Mouse (Mus musculus): ENCODE measurements at regions not wholly inside any gene's neighbourhood (a gene's known extent, or its start where the extent isn't known, plus 50 kb on each side); places are given as distances from the start of the nearest gene placed in this dataset.

DNA sequence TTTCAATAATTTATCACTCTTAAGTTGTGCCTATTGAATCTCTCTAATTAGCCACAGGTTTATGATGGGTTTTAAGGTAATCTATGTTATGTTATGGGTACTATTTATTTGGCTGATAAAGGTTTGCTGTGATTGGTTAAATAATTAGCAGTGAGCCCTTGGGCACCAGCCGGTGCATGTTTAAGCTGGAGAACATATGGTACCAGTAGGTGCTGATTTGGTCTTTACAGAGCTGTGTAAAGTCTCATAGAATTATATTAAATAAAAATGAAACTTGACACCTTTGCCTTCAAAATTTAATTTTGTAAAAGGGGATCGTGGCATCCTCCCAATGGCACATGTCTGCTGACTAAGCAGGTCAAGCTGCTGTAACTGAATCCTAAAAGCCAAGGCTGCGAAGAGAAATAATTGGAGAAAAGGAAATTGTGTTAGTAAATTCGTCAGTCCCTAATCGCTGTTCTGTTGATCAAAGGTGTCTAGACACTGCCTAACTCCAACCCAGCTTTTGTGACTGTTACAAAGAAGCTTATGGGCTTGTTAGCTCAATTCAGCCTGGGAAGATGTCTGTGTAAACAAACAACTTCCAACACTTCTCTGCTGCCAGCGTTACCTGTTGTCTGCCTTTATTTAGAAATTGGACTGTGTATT, 2234.6 kb downstream of the 4930444P10Rik start:
- Histone ChIP-seq H3K4me1 (replicated peaks) (peaks cover 22% of the 10 kb centered on the region; the same call in 1 of the 2 replicates), H3K27ac (no peak overlapping the region), H3K4me3 (no peak overlapping the region), H3K36me3 (no peaks in the 10 kb centered on the region), H3K9me3 (no peaks in the 10 kb centered on the region), H3K27me3 (ENCODE audit: insufficient read depth, poor library complexity, severe bottlenecking) (peaks cover 4% of the 10 kb centered on the region; the same call in 1 of the 2 replicates)
- DNase-seq (ENCODE audit: low spot score): no peak
- 66% methylated on average over 6 of the region's 6 CpGs for WGBS

DNA sequence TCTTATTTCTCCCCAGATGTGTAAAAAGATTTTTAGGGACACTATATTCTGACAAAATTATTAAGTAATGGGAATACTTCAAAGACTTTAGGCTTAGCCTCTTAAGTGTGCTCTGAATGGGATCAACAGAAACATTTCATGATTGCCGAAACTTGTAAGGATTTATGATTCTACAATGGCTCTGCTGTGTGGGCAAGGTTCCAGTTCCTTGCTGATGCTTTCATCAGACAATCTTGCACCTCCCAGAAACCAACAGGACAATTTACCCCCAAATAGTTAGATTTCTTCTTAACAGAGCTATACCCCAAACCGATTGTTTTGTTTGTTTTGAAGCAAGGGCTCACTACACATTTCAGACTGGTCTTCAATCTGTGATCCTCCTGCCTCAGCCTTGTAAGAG, 2236.1 kb downstream of the 4930444P10Rik start:
- H3K27me3 ChIP-seq (ENCODE audit: insufficient read depth, poor library complexity, severe bottlenecking): peaks cover 4% of the 10 kb centered on the region; the same call in 1 of the 2 replicates
- no peaks in the 10 kb centered on the region for H3K36me3 ChIP-seq
- no peak for DNase-seq (ENCODE audit: low spot score)
- no peaks in the 10 kb centered on the region for H3K9me3 ChIP-seq
- peaks cover 22% of the 10 kb centered on the region; the same call in 1 of the 2 replicates for H3K4me1 ChIP-seq (replicated peaks)
- no peak overlapping the region for H3K27ac ChIP-seq
- no peak overlapping the region for H3K4me3 ChIP-seq
- WGBS: 87% methylated on average over 2 of the region's 2 CpGs

DNA sequence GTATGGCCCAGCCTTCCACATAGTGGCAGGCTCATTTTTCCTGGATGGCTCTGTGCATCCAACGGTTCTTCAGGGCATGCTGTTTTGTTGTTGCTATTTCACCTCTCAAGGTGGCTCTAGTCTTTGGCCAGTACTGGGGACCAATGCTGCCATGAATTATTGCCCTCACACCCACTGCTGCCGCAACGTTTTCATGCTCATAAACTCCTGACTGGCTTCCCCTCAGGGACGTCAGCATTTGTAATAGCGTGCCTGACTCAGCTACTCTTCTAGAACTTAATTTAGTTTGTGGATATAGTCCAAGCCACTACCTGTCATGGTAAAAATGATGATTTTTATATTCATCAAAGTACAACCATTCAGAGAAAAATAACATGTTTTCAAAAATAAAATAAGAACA, 2242.0 kb downstream of the 4930444P10Rik start:
- Histone ChIP-seq H3K27ac (no peak overlapping the region), H3K9me3 (no peaks in the 10 kb centered on the region), H3K4me3 (no peak overlapping the region), H3K27me3 (ENCODE audit: insufficient read depth, poor library complexity, severe bottlenecking) (no peaks in the 10 kb centered on the region), H3K36me3 (no peaks in the 10 kb centered on the region), H3K4me1 (replicated peaks) (no peaks in the 10 kb centered on the region)
- DNase-seq (ENCODE audit: low spot score): no peak
- WGBS: 90% methylated on average over 5 of the region's 5 CpGs

DNA sequence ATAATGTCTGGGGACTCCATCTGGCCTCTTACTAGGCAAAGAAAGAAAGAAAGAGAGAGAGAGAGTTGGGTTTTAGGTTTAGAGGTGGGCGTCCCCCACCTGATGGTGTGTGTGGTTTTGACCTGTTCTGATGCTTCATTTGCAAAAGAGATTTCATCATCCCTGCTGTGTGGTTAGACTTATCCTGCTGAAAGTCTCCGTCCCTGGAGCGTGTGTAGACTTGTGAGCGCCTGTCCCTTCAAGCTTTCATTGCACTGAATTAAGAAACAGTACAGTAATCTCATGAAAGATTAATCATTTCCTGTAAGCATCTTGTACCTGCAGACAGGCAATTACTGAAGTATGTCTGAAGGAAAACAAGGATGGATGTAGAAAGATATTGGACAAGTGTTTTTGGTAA, 2244.1 kb downstream of the 4930444P10Rik start:
- Histone ChIP-seq H3K36me3 (no peaks in the 10 kb centered on the region), H3K9me3 (no peaks in the 10 kb centered on the region), H3K27me3 (ENCODE audit: insufficient read depth, poor library complexity, severe bottlenecking) (no peaks in the 10 kb centered on the region), H3K4me3 (no peak overlapping the region), H3K4me1 (replicated peaks) (no peaks in the 10 kb centered on the region), H3K27ac (no peak overlapping the region)
- 88% methylated on average over 4 of the region's 4 CpGs for WGBS
- no peak for DNase-seq (ENCODE audit: low spot score)

DNA sequence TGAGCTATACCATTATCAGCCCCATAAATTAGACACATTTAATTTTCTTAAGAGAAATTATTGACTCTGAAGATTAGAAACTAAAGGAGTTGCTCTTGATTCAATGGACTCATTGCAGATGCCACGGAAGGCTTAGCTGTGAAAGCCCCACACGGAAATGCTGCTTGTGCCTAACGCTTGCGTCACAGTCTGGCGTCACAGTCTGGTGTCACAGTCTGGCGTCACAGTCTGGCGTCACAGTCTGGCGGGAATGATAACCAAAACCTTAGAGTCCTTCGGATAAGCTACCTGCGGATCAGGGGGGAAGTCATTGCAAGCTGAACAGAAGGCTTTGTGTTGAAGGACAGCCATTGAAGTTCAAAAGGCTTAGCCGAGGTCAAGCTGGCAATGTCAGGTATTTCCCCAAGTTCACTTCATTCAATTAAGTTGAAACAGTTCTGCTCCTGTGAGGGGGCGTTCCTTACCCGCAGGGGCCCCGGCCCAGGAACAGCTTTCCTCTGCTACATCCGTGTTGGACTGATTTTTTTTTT, 2246.7 kb downstream of the 4930444P10Rik start:
- Histone ChIP-seq H3K9me3 (no peaks in the 10 kb centered on the region), H3K36me3 (no peaks in the 10 kb centered on the region), H3K27ac (no peak overlapping the region), H3K4me1 (replicated peaks) (no peaks in the 10 kb centered on the region), H3K4me3 (no peak overlapping the region), H3K27me3 (ENCODE audit: insufficient read depth, poor library complexity, severe bottlenecking) (no peaks in the 10 kb centered on the region; the same call in 1 of the 2 replicates)
- DNase-seq (ENCODE audit: low spot score): peak; percentile 27
- 72% methylated on average over 15 of the region's 15 CpGs for WGBS

DNA sequence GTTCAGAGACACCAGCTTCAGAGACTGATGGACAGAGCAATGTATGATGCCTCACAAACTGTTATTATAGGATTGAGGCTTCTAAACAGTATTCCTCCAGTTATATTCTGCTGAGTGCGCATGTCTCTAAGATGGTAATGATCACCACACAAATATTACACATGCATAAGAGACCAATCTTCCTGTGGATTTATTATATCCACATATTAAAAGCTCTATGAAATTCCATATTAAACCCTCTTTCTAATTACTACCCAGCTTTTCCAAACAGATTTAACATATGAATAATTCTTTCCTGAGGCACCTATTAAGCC, 2252.9 kb downstream of the 4930444P10Rik start:
- no peak for DNase-seq (ENCODE audit: low spot score)
- H3K9me3 ChIP-seq: no peaks in the 10 kb centered on the region
- 96% methylated on average over 1 of the region's 1 CpGs for WGBS
- peaks cover 11% of the 10 kb centered on the region; the same call in 1 of the 2 replicates for H3K4me1 ChIP-seq (replicated peaks)
- no peak overlapping the region for H3K4me3 ChIP-seq
- H3K27me3 ChIP-seq (ENCODE audit: insufficient read depth, poor library complexity, severe bottlenecking): peaks cover 9% of the 10 kb centered on the region; the same call in 1 of the 2 replicates
- H3K36me3 ChIP-seq: no peaks in the 10 kb centered on the region
- no peak overlapping the region for H3K27ac ChIP-seq

DNA sequence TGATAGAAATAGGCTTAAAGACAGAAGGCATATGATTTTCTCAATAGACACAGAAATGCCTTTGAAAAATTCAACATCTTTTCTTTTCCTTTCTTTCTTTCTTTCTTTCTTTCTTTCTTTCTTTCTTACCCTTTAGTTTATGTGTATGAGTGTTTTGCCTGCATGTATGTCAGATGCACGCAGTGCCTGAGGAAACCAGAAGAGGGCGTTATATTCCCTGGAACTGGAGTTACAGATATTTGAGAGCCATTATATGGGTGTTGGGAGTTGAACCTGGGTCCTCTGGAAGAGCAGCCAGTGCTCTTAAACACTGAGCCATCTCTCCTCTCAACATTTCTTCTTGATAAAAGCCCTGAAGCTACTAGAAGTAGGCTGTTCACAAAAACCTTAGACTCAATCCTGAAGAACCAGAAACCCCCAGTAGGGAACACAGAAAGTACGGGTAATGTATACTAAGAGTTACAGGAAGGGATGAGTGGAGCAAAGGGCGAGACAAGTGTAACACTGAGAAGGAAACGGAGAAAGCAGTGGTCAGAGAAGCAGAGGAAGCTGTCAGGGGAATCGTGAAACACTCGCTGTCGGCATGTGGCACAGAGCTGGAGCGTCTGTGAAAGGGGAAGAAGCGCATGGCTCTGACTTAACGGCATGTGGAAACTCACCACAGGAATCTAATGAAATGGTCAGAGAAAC, 2253.4 kb downstream of the 4930444P10Rik start:
- H3K27ac ChIP-seq: no peak overlapping the region
- no peaks in the 10 kb centered on the region for H3K9me3 ChIP-seq
- peaks cover 9% of the 10 kb centered on the region; the same call in 1 of the 2 replicates for H3K27me3 ChIP-seq (ENCODE audit: insufficient read depth, poor library complexity, severe bottlenecking)
- no peaks in the 10 kb centered on the region for H3K36me3 ChIP-seq
- no peak for DNase-seq (ENCODE audit: low spot score)
- H3K4me1 ChIP-seq (replicated peaks): peaks cover 15% of the 10 kb centered on the region; the same call in 1 of the 2 replicates
- 71% methylated on average over 11 of the region's 11 CpGs for WGBS
- no peak overlapping the region for H3K4me3 ChIP-seq

DNA sequence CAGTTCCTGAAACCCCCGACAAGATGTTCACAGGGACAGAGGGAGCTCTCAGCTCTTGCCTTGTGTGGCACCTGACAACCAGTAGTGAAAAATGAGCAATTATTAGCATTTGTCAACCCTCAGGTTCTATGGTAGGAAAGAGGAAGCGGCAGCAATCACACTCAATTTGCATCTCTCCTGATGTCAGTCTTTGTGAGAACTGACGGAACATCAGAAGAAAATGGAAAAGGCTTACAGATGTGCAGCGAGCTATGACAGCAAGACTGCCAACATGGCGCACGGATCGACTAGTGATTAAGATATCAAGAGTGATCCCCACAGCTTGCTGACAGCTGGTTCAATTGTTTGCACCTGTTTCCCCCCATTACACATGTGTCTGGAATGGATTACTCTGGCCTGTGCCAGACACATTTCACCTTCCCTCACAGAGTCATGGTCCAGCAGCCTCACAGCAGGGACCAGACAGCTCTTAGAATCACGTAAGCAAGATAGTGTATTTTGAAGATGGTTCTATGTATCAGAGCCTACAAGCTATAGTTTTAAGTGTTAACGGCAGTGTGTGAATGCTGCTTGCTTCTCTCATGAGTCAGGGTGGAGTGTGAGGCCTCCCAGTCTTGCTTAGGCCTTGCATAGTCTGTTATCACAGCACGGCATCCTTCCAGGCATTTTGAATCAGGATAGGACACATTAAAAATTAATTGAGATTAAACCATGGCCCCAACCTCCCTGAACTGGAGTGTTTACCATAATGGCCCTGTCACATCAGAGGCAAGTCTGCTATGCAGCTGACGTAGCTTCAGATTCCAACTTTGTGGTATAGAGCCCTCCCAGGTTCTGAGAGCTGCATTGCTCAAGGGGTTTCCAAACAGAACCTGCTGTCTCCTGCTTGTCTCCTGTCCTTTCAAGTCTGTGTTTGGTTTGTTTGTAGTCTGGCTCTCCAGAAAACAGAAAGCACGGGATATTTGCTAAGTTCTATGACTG, 2258.0 kb downstream of the 4930444P10Rik start:
- peak; percentile 47 for DNase-seq (ENCODE audit: low spot score)
- H3K4me1 ChIP-seq (replicated peaks): peaks cover 21% of the 10 kb centered on the region; the same call in 1 of the 2 replicates
- 57% methylated on average over 12 of the region's 12 CpGs for WGBS
- no peaks in the 10 kb centered on the region for H3K36me3 ChIP-seq
- H3K9me3 ChIP-seq: no peaks in the 10 kb centered on the region
- no peak overlapping the region for H3K27ac ChIP-seq
- no peak overlapping the region for H3K4me3 ChIP-seq
- peaks cover 9% of the 10 kb centered on the region; the same call in 1 of the 2 replicates for H3K27me3 ChIP-seq (ENCODE audit: insufficient read depth, poor library complexity, severe bottlenecking)

DNA sequence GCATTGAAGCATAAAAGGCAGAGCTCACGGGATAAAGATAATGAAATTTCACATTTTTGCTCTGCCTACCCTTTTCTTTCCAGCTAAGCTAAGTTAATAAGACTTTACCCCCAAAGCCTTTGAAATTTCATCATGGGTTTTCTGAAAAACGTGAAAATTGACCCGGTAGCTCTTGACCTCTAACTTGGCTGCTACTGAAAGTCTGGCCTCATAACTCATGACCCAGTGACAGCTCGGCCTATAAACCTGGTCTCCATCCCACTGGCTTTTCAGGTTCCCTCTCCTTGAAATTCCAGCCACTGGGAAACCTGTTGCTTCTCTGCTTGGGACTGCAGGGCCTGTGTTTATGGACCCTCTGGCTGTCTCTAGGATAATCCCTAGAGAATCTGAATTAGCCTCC, 2285.3 kb downstream of the 4930444P10Rik start:
- H3K36me3 ChIP-seq: no peaks in the 10 kb centered on the region
- no peak overlapping the region for H3K4me3 ChIP-seq
- peaks cover 12% of the 10 kb centered on the region; the same call in 1 of the 2 replicates for H3K4me1 ChIP-seq (replicated peaks)
- DNase-seq (ENCODE audit: low spot score): no peak
- H3K27ac ChIP-seq: peak overlapping the region; percentile 35; the same call in 1 of the 2 replicates
- WGBS: 53% methylated on average over 4 of the region's 4 CpGs
- H3K27me3 ChIP-seq (ENCODE audit: insufficient read depth, poor library complexity, severe bottlenecking): no peaks in the 10 kb centered on the region
- peaks cover 2% of the 10 kb centered on the region; the same call in 1 of the 2 replicates for H3K9me3 ChIP-seq

DNA sequence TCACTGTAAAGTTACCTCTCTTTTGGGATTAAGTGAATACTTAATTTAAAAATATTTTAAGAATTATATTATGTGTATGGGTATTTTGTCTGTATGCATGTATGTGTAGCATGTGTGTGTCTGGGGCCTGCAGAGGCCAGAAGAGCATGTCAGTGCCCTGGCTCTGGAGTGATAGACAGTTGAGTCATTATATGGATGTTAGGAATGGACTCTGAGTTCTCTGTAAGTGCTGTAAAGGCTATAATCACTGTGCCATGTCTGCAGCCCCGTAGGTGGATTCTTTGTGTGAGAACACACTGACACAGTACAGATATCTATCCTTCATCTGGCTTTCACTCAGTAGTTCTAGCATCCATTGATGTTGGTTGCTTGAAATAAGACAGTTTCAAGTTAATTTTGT, 2292.7 kb downstream of the 4930444P10Rik start:
- 93% methylated on average over 1 of the region's 1 CpGs for WGBS
- no peak overlapping the region for H3K4me3 ChIP-seq
- no peak for DNase-seq (ENCODE audit: low spot score)
- no peaks in the 10 kb centered on the region for H3K9me3 ChIP-seq
- no peaks in the 10 kb centered on the region for H3K4me1 ChIP-seq (replicated peaks)
- no peaks in the 10 kb centered on the region for H3K36me3 ChIP-seq
- H3K27ac ChIP-seq: no peak overlapping the region
- H3K27me3 ChIP-seq (ENCODE audit: insufficient read depth, poor library complexity, severe bottlenecking): no peaks in the 10 kb centered on the region

DNA sequence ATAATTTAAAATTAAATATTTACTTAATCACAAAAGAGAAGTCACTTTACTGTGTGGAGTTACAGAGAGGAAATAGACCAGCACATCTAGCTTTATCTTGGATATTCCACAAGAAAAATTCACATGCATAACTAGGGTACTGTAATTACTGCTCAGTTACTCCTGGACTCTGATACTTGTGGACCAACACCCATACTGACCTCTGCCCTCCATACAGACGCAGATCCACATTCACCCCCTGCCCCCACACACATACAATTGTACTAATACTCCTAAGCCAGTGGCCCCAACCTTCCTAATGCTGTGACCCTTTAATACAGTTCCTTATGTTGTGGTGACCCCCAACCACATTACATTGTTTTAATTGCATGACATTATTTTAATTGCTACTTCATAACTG, 2294.3 kb downstream of the 4930444P10Rik start:
- no peaks in the 10 kb centered on the region for H3K36me3 ChIP-seq
- H3K9me3 ChIP-seq: no peaks in the 10 kb centered on the region
- no peaks in the 10 kb centered on the region for H3K4me1 ChIP-seq (replicated peaks)
- H3K4me3 ChIP-seq: no peak overlapping the region
- no peak for DNase-seq (ENCODE audit: low spot score)
- no peaks in the 10 kb centered on the region for H3K27me3 ChIP-seq (ENCODE audit: insufficient read depth, poor library complexity, severe bottlenecking)
- H3K27ac ChIP-seq: no peak overlapping the region
- 70% methylated on average over 1 of the region's 1 CpGs for WGBS

DNA sequence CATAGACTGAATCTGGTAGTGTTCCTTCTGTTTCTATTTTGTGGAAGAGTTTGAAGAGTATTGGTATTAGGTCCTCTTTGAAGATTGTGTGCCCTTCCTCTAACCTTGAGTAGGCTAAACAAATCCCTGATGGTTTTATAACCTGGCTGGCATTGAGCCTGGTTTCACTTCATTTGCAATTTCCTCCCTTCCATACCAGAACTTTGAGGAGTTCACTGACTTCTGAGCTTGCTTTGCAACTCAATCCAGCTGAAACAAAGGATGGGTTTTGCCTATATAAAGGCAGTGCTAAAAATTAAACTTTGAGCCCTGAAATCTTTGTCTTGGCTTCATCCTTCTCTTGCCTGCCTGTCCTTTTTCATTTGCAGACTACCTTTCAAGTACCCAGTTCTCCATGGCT, 2297.9 kb downstream of the 4930444P10Rik start:
- no peaks in the 10 kb centered on the region for H3K27me3 ChIP-seq (ENCODE audit: insufficient read depth, poor library complexity, severe bottlenecking)

More for the DNA sequence above, 2297.9 kb downstream of the 4930444P10Rik start:
- Histone ChIP-seq H3K9me3 (peaks cover 12% of the 10 kb centered on the region; the same call in 1 of the 2 replicates), H3K36me3 (no peaks in the 10 kb centered on the region), H3K4me1 (replicated peaks) (no peaks in the 10 kb centered on the region), H3K4me3 (no peak overlapping the region), H3K27ac (no peak overlapping the region)
- no peak for DNase-seq (ENCODE audit: low spot score)

Data from hindbrain, embryonic 10.5 days (tissue).